Mouse (Mus musculus) cerebellum, adult (tissue): Measurements from ENCODE around the gene 2210017I01Rik.

Experiments used
- ATAC-seq: cut with Nextera tagmentation; 2 replicates; pipeline ENCODE4 v1.9.2; 2017; ENCODE audit warnings: mild to moderate bottlenecking, moderate library complexity, mixed read lengths; ENCODE audit not compliant: insufficient number of reproducible peaks, low FRiP score, low TSS enrichment

The 2210017I01Rik gene

GRCm38 (mm10) chr3:92607392-92607791, at the start of gene 2210017I01Rik:
2210017I01Rik (minus strand) TSS chr3:92607492.
- ATAC-seq: no peak

DNA sequence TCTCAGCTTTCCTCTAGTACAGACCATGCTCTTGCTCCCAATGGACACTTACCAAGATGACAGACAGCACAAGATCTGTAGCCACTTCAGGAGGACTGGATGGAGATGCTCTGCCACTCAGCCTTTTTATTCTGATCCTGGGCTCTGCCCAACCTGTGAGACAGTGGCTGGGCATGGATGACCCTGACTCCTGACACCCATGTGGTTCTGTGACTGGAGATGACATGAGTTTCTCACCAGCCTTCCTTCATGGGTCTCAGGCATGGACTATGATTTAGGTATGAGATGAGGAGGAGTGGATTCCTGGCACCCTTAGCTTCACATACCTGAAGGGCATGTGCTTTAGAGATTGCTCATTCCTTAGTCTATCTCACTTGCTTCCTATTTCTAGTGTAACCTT, 49.5 kb upstream of the 2210017I01Rik start, which contains the start of gene Lce1b:
Gene Lce1b (minus strand): TSS at position 101 of the 400 bp plus-strand sequence.
- no peak for ATAC-seq

DNA sequence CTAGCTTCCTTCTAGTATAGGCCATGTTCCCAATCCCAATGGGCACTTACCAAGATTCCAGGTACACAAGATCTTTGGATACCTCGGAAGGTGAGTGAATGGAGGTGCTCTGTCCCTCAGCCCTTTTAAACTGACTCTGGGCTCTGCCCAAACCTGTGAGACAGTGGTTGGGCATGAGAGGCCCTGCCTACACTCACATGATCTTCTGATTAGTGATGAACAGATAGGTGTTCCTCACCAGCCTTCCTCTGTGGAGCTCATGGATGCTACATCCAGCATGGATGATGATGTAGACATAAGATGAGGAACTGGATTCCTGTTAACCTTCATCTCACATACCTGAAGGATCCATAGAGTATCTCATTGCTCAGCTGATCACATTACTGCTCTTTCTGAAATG, 40.9 kb upstream of the 2210017I01Rik start, which contains the start of gene Lce1a1:
Gene Lce1a1 (minus strand): TSS at position 101 of the 400 bp plus-strand sequence.
- no peak for ATAC-seq

DNA sequence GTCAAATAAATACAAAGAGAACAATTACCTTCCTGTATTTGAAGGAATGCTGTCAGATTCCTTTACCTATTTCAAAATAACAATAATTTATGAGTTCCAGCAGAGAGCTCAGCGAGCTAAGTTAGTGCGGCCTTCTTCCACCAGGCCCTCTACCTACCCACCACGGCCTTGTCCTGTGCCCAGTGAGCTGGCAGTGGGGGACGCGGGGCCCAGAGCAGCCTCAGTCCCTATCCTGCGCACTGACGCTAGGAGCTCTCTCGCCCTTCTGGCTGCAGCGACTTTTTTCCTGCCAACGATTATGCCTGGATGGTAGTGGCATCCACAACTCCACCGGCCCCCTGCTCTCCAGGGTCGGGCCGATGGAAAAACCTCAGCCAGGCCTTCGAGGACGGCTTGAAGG, 32.6 kb upstream of the 2210017I01Rik start:
- no peak for ATAC-seq

DNA sequence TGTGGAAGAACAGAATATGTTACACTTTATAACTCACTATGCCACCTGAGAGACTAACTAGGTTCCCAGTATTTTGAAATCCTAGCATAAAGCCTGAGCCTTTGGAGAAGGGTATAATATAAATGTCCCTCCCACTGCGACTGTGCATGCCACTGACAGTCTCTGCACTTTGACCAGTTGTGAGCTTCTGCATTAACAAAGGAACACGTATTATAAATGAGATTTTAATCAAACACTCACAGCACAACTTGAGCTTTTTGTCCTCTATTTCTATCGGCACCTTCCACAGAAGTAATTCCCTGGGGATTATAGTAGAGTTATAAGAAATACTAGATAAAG, 31.3 kb upstream of the 2210017I01Rik start:
- ATAC-seq: no peak

DNA sequence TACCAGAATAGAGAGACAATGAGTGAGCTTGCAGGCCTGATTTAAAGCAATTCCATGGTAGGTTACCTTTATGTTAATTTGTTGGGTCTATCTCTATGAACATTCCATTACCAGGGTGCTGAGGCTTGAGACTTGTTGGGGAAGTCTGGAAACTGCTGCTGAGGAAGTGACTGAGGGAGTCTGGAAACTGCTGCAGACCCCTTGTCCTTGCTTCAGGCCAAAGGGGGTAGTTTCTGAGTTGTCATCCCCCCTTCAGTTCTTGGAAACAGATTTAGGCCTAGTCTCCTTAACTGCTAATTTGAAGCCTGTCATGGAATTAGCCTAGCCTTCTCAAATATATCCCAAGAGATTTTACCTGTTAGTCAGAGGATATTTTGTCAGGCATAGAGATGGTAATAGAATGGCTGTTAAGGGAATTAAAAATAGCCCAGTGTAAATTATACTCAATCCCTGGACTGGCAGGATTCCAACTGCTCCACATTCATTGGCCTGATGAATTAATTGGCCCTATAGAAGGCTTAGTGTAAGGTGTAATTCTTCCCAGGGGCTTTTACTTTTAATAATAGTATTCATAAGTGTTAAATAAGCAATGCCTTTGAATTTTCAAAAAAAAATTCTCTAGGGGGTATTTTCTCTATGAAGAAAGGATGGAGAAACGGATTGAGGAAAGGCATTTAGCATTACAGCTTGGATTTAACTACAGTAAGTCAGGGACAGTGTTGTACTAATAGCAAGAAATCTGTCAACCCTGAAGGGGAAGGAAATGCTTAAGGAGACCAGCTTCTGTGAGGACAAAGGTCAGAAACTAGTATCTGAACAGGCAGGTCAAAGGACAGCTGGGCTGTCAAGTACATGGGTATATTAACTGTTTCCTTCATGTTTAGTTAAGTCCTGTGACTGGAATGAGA, 30.7 kb upstream of the 2210017I01Rik start:
- no peak for ATAC-seq

DNA sequence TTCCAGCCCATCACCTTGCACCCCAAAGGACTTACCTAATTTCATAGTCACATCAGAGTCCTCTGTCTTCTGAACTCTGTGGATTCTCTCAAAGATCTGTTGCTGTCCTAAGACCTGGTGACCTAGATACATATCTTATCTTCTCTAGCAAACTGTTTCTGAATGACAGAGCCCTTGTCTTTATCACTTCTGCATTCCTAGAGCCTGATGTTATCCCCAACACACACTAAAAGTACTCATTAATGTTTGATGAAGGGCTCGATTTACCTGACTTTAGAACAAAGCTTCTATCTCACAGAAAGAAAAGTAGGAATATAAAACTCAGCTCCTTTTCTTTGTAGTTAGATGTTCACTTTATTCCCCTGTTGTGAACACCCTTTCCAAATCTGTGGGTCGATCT, 14.3 kb upstream of the 2210017I01Rik start, which contains the start of gene Lce6a:
Gene Lce6a (minus strand): TSS at position 101 of the 400 bp plus-strand sequence.
- ATAC-seq: no peak

DNA sequence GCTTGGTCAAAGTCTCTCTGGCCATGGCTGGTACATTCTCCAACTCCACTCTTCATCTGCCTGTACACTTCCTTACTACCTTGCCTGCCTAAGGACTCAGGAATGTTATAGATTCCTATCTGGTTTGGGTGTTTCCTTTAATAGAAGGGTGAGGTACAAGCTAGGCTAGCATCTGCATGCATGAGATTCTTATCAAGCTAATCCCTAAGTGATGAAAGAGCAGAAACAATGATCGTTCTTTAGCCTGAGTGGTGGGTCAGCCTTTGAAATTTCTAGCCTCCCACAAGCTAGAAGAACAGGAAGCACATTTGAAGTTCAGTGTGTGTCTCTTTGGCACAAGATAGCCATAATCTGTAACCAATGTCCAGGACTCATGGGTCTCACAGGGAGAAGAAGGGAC, 2.5 kb upstream of the 2210017I01Rik start:
- ATAC-seq: no peak

DNA sequence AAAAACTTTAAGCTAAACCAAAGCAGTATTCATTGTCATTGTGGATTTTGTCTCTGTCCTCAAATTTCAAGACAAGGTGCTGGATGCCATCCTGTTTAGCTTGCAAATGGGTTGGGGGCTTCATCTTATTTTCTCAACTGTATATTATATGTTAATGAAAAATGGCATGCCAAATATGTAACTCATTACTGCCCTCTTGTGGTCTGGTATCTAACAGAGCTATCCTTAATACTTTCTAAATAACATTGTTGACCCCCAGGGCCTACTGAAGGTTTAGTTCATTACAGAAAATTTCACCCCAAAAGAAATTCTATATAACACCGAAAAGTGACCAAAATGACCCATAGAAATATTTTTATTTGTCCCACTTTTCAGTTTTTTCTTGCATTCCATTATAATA, 5.1 kb downstream of the 2210017I01Rik start:
- no peak for ATAC-seq

- ATAC-seq: no peak
These were observed 6.8 kb downstream of the 2210017I01Rik start for GRCm38 (mm10) chr3:92600456-92600855.

DNA sequence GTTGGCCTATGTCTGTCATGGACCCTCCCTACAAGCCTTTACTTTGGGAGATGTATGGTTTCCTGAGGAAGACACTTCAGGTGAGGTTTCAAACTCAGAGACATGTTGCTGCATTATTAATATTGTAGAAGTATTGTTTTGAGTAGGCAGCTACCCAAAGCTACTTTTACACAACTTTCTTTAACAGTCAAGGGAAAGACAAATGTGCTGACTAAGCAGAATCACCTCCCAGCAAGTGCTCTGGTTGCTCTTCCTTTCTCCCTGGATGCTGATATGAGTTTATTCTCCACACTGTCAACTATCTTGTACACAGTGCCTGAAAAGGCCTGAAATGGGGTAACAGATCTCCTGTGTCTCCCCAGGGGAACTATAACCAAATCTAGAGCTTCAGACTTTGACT, 7.3 kb downstream of the 2210017I01Rik start:
- ATAC-seq: no peak

DNA sequence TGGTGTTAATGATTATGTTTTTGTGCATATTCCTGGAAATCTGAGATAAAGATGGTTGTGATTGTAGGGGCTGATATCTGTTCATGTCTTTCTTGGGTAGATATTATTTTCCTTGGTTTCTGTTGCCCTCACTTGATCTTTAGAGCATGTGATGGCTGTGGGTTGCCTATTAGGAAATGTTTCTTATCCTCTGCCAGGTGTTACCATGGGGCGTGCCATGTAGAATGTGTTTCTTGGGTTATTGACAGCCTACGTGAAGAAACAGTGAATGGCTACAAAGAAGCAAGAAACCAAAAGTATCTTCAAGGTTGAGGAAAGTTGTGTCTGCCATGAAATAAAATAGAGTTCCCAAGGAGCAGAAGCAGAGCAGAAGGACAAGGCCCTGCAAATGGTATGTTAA, 8.9 kb downstream of the 2210017I01Rik start:
- no peak for ATAC-seq

DNA sequence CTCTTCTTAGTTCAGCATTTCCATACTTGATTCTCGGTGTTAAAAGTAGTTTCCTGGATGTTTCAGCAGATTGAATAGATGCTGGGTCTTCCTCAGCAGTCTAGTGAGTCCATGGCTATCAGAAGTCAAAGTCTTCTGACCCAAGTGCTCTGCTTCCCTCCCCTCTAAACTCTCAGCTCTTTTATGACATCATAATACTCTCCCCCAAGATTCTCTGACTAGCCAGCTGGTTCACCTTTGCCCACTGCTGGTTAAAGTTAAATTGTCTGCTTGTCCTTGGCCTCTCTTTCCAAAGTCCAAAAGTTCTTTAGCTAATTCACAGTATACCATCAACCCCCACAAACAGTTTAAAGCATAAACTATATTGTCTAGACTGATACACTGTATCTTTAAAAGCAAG, 18.4 kb downstream of the 2210017I01Rik start, which contains the start of gene Smcp:
Gene Smcp (minus strand): TSS at position 140 of the 400 bp plus-strand sequence.
- no peak for ATAC-seq

DNA sequence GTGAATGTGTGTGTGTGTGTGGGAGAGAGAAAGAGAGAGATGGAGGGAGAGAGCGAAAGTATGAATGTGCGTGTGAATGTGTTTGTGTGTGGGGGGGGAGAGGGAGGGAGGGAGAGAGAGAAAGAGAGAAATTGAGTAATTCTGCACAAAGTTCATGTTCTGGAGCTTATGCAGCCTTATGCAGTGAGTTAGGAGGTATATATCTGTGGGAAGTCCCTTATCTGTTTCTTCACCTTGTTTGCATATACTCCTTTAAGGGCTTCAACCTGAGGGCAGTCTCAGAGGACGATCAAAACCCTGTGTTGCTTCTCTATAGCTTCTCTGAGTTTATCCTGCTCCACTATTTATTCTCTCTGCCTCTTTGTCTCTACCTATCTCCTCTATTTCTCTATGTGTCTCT, 20.1 kb downstream of the 2210017I01Rik start:
- no peak for ATAC-seq

GRCm38 (mm10) chr3:92585055-92585454, 22.2 kb downstream of the 2210017I01Rik start:
- ATAC-seq: no peak

DNA sequence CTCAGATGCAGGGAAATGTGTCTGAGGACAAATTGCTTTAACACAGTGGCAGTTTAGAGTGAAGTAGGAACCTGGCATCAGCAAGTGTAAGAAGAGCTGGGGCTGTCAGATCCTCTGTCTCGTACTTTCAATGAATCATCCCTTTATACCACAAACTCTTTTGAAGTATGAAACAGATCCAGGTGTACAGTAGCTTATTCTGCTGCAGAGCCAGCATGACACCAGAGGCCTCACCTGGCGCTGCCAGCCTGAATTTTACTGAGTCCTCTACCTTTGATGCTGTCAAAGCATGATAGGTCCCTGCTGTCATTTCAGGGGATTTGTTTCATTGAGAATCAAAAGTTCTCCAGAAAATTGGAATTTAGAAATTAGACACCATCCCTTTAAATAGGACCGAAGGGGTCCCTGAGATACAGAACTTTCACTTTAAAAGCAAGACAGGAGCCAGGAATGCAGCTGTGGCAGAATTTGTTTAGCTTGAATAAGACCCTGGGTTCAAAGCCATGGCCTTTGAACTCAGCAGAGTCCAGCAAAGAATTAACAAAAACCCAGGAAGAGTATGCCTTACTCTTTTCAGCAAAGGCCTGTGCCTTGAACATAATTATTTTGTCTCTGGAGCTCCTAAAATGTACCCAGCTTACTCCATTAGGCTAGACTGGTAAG, 24.0 kb downstream of the 2210017I01Rik start:
- ATAC-seq: no peak

DNA sequence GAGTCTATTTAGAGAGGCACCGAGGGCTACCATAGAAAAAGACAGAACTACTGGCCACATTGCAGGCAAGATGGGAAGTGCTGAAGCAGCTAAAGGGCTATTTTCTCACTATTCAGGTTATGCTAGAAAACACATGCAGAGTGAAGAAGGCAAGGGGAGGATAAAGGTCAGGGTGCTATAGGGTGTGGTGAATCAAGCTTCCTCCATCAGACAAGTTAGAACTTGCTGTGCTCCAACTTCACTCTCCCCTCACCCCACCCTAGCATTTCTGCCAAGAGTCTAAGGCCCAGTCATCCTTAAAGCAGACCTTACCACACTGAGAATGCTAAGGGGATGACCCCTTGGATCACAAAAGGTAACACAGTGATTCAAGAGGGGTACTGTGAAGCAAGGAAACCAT, 27.8 kb downstream of the 2210017I01Rik start:
- no peak for ATAC-seq

GRCm38 (mm10) chr3:92578652-92579413, 28.5 kb downstream of the 2210017I01Rik start:
- no peak for ATAC-seq

GRCm38 (mm10) chr3:92573449-92574041, 33.7 kb downstream of the 2210017I01Rik start, which contains the start of gene Ivl:
Ivl (minus strand) TSS chr3:92573735.
- ATAC-seq: no peak

GRCm38 (mm10) chr3:92572514-92573155, 34.7 kb downstream of the 2210017I01Rik start:
- no peak for ATAC-seq
